Mouse (Mus musculus) heart, postnatal 0 days (tissue): ENCODE results near the gene 1700015G11Rik.

ENCODE experiments used
- CTCF ChIP-seq: IDR thresholded peaks from 2 replicates; pipeline ENCODE4 v1.5.1; 2016; ENCODE audit warnings: antibody characterized with exemption, control low read depth, low read depth
- EP300 ChIP-seq: IDR thresholded peaks from 2 replicates; pipeline ENCODE4 v1.6.1; 2016; ENCODE audit warnings: antibody characterized with exemption, low read depth

- TF ChIP-seq EP300 (no peak), CTCF (peak; percentile 55)
Measured at GRCm38 (mm10) chr7:52037600-52038582, 22.4 kb upstream of the 1700015G11Rik start.
